Mouse (Mus musculus): Measurements from ENCODE around the gene Pygm.

DNA sequence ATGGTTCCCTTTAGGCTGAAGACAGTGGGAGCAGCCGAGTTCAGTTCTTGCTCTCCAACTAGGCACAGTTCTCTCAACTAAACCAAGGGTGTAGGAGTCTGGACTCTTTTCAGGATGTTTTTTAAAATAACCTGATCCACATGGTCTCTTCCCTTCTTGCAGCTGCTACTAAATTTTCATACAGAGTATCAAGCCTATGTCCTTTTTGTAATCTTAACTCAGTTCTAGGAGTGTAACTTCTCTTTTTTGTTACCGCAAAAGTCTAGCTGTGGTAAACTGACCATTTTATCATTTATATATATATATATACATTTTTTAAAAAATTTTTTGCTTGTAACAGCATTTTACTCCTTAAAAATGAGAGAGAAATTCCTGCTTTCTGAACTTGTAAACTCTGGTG lies 14.0 kb upstream of the Pygm start:
- no peak for TF ChIP-seq GATA1 (IDR thresholded peaks at IDR 0.05; ENCODE audit: low read length)
- TF ChIP-seq TAL1 (IDR thresholded peaks at IDR 0.05; ENCODE audit: low read length) = no peak
